Mouse (Mus musculus) bone marrow, adult 2 months (tissue): ENCODE measurements around the gene Abcb8. TPM values are rescaled to one million over a fixed set of nuclear protein-coding genes. Genes with fewer than 3 reads are reported as not detected.

Experiments
- H3K27ac ChIP-seq: fragments of 200-500 bp; 2 replicates; pipeline ENCODE4 v1.5.1; 2012; ENCODE audit warnings: low read depth, mild to moderate bottlenecking, control low read depth, inconsistent platforms, low read length; ENCODE audit not compliant: control insufficient read depth, poor library complexity, insufficient read depth
- H3K4me1 ChIP-seq: fragments of 200-500 bp; 2 replicates; pipeline ENCODE4 v1.6.1; 2011; ENCODE audit warnings: low read length; ENCODE audit not compliant: control insufficient read depth, insufficient read depth
- H3K4me3 ChIP-seq: fragments of 200-500 bp; replicated peaks from 2 replicates; pipeline ENCODE3; 2011; ENCODE audit warnings: mild to moderate bottlenecking, low read depth, low read length, control low read depth; ENCODE audit not compliant: control insufficient read depth
- CTCF ChIP-seq: fragments of 200-500 bp; IDR thresholded peaks from 2 replicates; pipeline ENCODE4 v1.5.1; 2011; ENCODE audit warnings: low read length, control low read depth; ENCODE audit not compliant: control insufficient read depth, insufficient read depth
- POLR2A ChIP-seq: fragments of 200-500 bp; IDR thresholded peaks from 2 replicates; pipeline ENCODE4 v1.6.1; 2011; ENCODE audit warnings: low read depth, mild to moderate bottlenecking, control low read depth, low read length, borderline replicate concordance; ENCODE audit not compliant: control insufficient read depth
- WGBS: fragments of 180-500 bp; shearing (Covaris S2); methylation state at CpG from one replicate; pipeline ENCODE4 v1.1.7; 2018; 5-methylcytosine and 5-hydroxymethylcytosine counted together
- polyA plus RNA-seq: library from polyadenylated mRNA; stranded (reverse); fragments of >200 nt; gene quantifications from 2 replicates; pipeline ENCODE4 v1.2.4, GENCODE M21; 2011; ENCODE audit warnings: low replicate concordance; ENCODE audit not compliant: missing spikeins, insufficient read depth, insufficient read length

Gene Abcb8
- polyA plus RNA-seq, 1 experiment, result 11.2 TPM

- WGBS, result 52% methylated on average over 15 of the region's 15 CpGs
- TF ChIP-seq POLR2A (no peak), CTCF (no peak)
- Histone ChIP-seq H3K4me1 (no peaks in the 10 kb centered on the region; the same call in 1 of the 2 replicates), H3K4me3 (no peak overlapping the region), H3K27ac (no peak overlapping the region)
Observed at GRCm38 (mm10) chr5:24350531-24351250, 42.8 kb upstream of the Abcb8 start.

- under 1% methylated on average over 37 of the region's 53 CpGs for WGBS
Observed at GRCm38 (mm10) chr5:24351278-24351677, 42.2 kb upstream of the Abcb8 start, which contains the start of gene Kcnh2. Gene Kcnh2 (minus strand): TSS chr5:24351604.

GRCm38 (mm10) chr5:24351701-24352171, 41.7 kb upstream of the Abcb8 start:
- Histone ChIP-seq H3K27ac (no peak overlapping the region), H3K4me3 (no peak overlapping the region), H3K4me1 (no peaks in the 10 kb centered on the region; the same call in 1 of the 2 replicates)
- WGBS, result 2% methylated on average over 41 of the region's 41 CpGs
- TF ChIP-seq CTCF (no peak), POLR2A (no peak)

More at GRCm38 (mm10) chr5:24351278-24351677, 42.2 kb upstream of the Abcb8 start, which contains the start of gene Kcnh2:
- Histone ChIP-seq H3K4me1 (no peaks in the 10 kb centered on the region; the same call in 1 of the 2 replicates), H3K4me3 (no peak within 1 kb of the TSS), H3K27ac (no peak within 1 kb of the TSS)
- TF ChIP-seq CTCF (no peak), POLR2A (no peak)

GRCm38 (mm10) chr5:24352251-24352859, 41.1 kb upstream of the Abcb8 start:
- WGBS, result 21% methylated on average over 24 of the region's 24 CpGs
- no peak overlapping the region for H3K27ac ChIP-seq
- H3K4me3 ChIP-seq, result no peak overlapping the region
- TF ChIP-seq CTCF (no peak), POLR2A (no peak)
- no peaks in the 10 kb centered on the region; the same call in 1 of the 2 replicates for H3K4me1 ChIP-seq

- no peak overlapping the region for H3K27ac ChIP-seq
- no peak for TF ChIP-seq POLR2A
- no peak for TF ChIP-seq CTCF
- WGBS, result 55% methylated on average over 4 of the region's 4 CpGs
Observed at GRCm38 (mm10) chr5:24353327-24353726, 40.1 kb upstream of the Abcb8 start.

GRCm38 (mm10) chr5:24356764-24357163, 36.7 kb upstream of the Abcb8 start:
- H3K4me1 ChIP-seq, result no peaks in the 10 kb centered on the region; the same call in 1 of the 2 replicates
- no peak overlapping the region for H3K27ac ChIP-seq
- TF ChIP-seq POLR2A, result no peak
- no peak for TF ChIP-seq CTCF
- H3K4me3 ChIP-seq, result no peak overlapping the region
- 49% methylated on average over 4 of the region's 4 CpGs for WGBS

More at GRCm38 (mm10) chr5:24353327-24353726, 40.1 kb upstream of the Abcb8 start:
- no peaks in the 10 kb centered on the region; the same call in 1 of the 2 replicates for H3K4me1 ChIP-seq
- H3K4me3 ChIP-seq, result no peak overlapping the region

GRCm38 (mm10) chr5:24357461-24357860, 36.0 kb upstream of the Abcb8 start:
- TF ChIP-seq POLR2A (no peak), CTCF (peak; percentile 28; the same call in 1 of the 2 replicates)
- Histone ChIP-seq H3K27ac (no peak overlapping the region), H3K4me1 (no peaks in the 10 kb centered on the region), H3K4me3 (no peak overlapping the region)
- WGBS, result 11% methylated on average over 7 of the region's 7 CpGs

GRCm38 (mm10) chr5:24360792-24361454, 32.5 kb upstream of the Abcb8 start:
- WGBS, result 0% methylated on average over 7 of the region's 7 CpGs
- Histone ChIP-seq H3K4me1 (no peaks in the 10 kb centered on the region), H3K4me3 (no peak overlapping the region), H3K27ac (no peak overlapping the region)
- TF ChIP-seq CTCF, result peak; percentile 86
- no peak for TF ChIP-seq POLR2A
